Mouse (Mus musculus): Measurements from ENCODE around the gene Cdkl5.
"Not testable (repeated sequence)": the region's sequence is repeated elsewhere in the genome, so short reads cannot be mapped to it uniquely, and the experiment has no call there.

Cdkl5 gene

GRCm38 (mm10) chrX:160906952-160907351 lies 87.6 kb downstream of the Cdkl5 start, which contains the start of gene Gja6:
TSS of gene Gja6 (minus strand) at chrX:160907052.
- no peak for DNase-seq (ENCODE audit: low spot score)

GRCm38 (mm10) chrX:160906477-160906876 lies 88.0 kb downstream of the Cdkl5 start:
- no peak for DNase-seq (ENCODE audit: low spot score)

- DNase-seq (ENCODE audit: low spot score): no peak
Observed at GRCm38 (mm10) chrX:160905913-160906312, 88.6 kb downstream of the Cdkl5 start.

- no peak for DNase-seq (ENCODE audit: low spot score)
Observed at GRCm38 (mm10) chrX:160905041-160905678, 89.3 kb downstream of the Cdkl5 start.

GRCm38 (mm10) chrX:160901118-160901517 lies 93.4 kb downstream of the Cdkl5 start:
- DNase-seq (ENCODE audit: low spot score): no peak

- DNase-seq (ENCODE audit: low spot score): no peak
Observed at GRCm38 (mm10) chrX:160892077-160892476, 102.4 kb downstream of the Cdkl5 start.

- DNase-seq (ENCODE audit: low spot score): no peak
Observed at GRCm38 (mm10) chrX:160886301-160886700, 108.2 kb downstream of the Cdkl5 start.

- no peak for DNase-seq (ENCODE audit: low spot score)
Observed at GRCm38 (mm10) chrX:160866576-160866975, 127.9 kb downstream of the Cdkl5 start.

GRCm38 (mm10) chrX:160865022-160865421 lies 129.5 kb downstream of the Cdkl5 start:
- peak; percentile 3 for DNase-seq (ENCODE audit: low spot score)

GRCm38 (mm10) chrX:160863689-160864383 lies 130.7 kb downstream of the Cdkl5 start:
- no peak for DNase-seq (ENCODE audit: low spot score)

- DNase-seq (ENCODE audit: low spot score): no peak
Observed at GRCm38 (mm10) chrX:160808226-160808625, 186.3 kb downstream of the Cdkl5 start.

- no peak for DNase-seq (ENCODE audit: low spot score)
Observed at GRCm38 (mm10) chrX:160804409-160805150, 189.9 kb downstream of the Cdkl5 start.

- DNase-seq (ENCODE audit: low spot score): no peak
Observed at GRCm38 (mm10) chrX:160794920-160795319, 199.6 kb downstream of the Cdkl5 start.

GRCm38 (mm10) chrX:160782276-160782675 lies 212.2 kb downstream of the Cdkl5 start:
- DNase-seq (ENCODE audit: low spot score): no peak

GRCm38 (mm10) chrX:160773033-160773432 lies 221.5 kb downstream of the Cdkl5 start:
- DNase-seq (ENCODE audit: low spot score): no peak

- DNase-seq (ENCODE audit: low spot score): not testable (repeated sequence)
Observed at GRCm38 (mm10) chrX:160769622-160770021, 224.9 kb downstream of the Cdkl5 start.

GRCm38 (mm10) chrX:160767713-160768112 lies 226.8 kb downstream of the Cdkl5 start, which contains the start of gene Rs1:
TSS of gene Rs1 (plus strand) at chrX:160768013.
- DNase-seq (ENCODE audit: low spot score): no peak

- peak; percentile 55 for DNase-seq (ENCODE audit: low spot score)
Observed at GRCm38 (mm10) chrX:160766233-160766616, 228.3 kb downstream of the Cdkl5 start.

- DNase-seq (ENCODE audit: low spot score): peak; percentile 93
Observed at GRCm38 (mm10) chrX:160765389-160766232, 228.9 kb downstream of the Cdkl5 start.

- DNase-seq (ENCODE audit: low spot score): no peak
Observed at GRCm38 (mm10) chrX:160750808-160751207, 243.7 kb downstream of the Cdkl5 start.

- DNase-seq (ENCODE audit: low spot score): no peak
Observed at GRCm38 (mm10) chrX:160748653-160749052, 245.9 kb downstream of the Cdkl5 start.

- no peak for DNase-seq (ENCODE audit: low spot score)
Observed at GRCm38 (mm10) chrX:160745399-160745798, 249.1 kb downstream of the Cdkl5 start.

Data from embryo, embryonic 10.5 days (tissue).